ENCODE assay signal across 10 mouse cellular contexts in genomic region chr10:80400704-80401161, GRCm38 (mm10). TPM values are rescaled to one million over a fixed set of nuclear protein-coding genes. Genes with fewer than 3 reads are reported as not detected.
DNase-seq lines count a peak whose midpoint lies in the region; ATAC-seq and TF ChIP-seq lines count a peak whose summit lies in the region.
"Had no signal": no experiment of that assay in that cellular context is flagged by ENCODE, and none has a peak within 500 bp of the region (broad histone marks: within the 10 kb centered on the region; RNA-seq: fewer than 3 reads in every experiment).

No protein-coding gene starts in this region.

- no peak for TF ChIP-seq CTCF in liver, adult 2 months (IDR thresholded peaks at IDR 0.05; ENCODE audit: low read depth, low read length)

- no peak overlapping the region for H3K4me3 ChIP-seq in liver, adult 2 months (ENCODE audit: insufficient read depth, low read depth, low read length)
- H3K4me3 ChIP-seq in embryonic facial prominence, embryonic 15.5 days (replicated peaks) = no peak overlapping the region; the same call in 1 of the 2 replicates
- H3K4me3 ChIP-seq in limb, embryonic 10.5 days = peak overlapping the region; percentile 88
- H3K4me3 ChIP-seq in neural tube, embryonic 13.5 days = peak overlapping the region; percentile 76

- no peak for DNase-seq in liver, adult 2 months (ENCODE audit: extremely low read depth, low read depth, low spot score)
- DNase-seq in liver = no peak
- DNase-seq in limb, embryonic 10.5 days (ENCODE audit: low spot score) = no peak
- no peak for DNase-seq in thymus, postnatal 0 days (ENCODE audit: low spot score)
- no peak for DNase-seq in right cerebral cortex, postnatal 36 days (ENCODE audit: low spot score in 2 of 2)
- no peak for DNase-seq in cerebellum, adult 18-20 months
- DNase-seq: lung, postnatal 4 days; thymus, adult 18-20 months had no signal

- H3K9me3 ChIP-seq in embryonic facial prominence, embryonic 15.5 days (replicated peaks) = 0 out of 2 replicates have a peak, but pooled peaks cover 3% of the 10 kb centered on the region
- no peaks in the 10 kb centered on the region for H3K9me3 ChIP-seq in limb, embryonic 10.5 days (replicated peaks)
- no peaks in the 10 kb centered on the region for H3K9me3 ChIP-seq in neural tube, embryonic 13.5 days

- peak overlapping the region; percentile 83 for H3K4me2 ChIP-seq in embryonic facial prominence, embryonic 15.5 days (replicated peaks)
- H3K4me2 ChIP-seq in neural tube, embryonic 13.5 days = peak overlapping the region; percentile 96

- no peak for ATAC-seq in embryonic facial prominence, embryonic 15.5 days (ENCODE audit: insufficient number of reproducible peaks, low FRiP score, low TSS enrichment, low read depth)
- no peak for ATAC-seq in neural tube, embryonic 13.5 days (ENCODE audit: low read depth)

- peaks cover 8% of the 10 kb centered on the region for H3K79me2 ChIP-seq in liver, adult 2 months (ENCODE audit: control insufficient read depth, insufficient read depth, low read length)

- TF ChIP-seq POLR2A in liver, adult 2 months (IDR thresholded peaks at IDR 0.05; ENCODE audit: extremely low read depth, insufficient read depth, low read length) = no peak

- H3K27ac ChIP-seq in liver, adult 2 months (replicated peaks; ENCODE audit: insufficient read depth, low read depth, low read length) = no peak overlapping the region; the same call in 1 of the 2 replicates
- peak overlapping the region; percentile 90; the same call in 1 of the 2 replicates for H3K27ac ChIP-seq in embryonic facial prominence, embryonic 15.5 days (replicated peaks)
- peak overlapping the region; percentile 100 for H3K27ac ChIP-seq in limb, embryonic 10.5 days
- peak overlapping the region; percentile 87 for H3K27ac ChIP-seq in neural tube, embryonic 13.5 days (replicated peaks)

- H3K4me1 ChIP-seq in liver, adult 2 months (ENCODE audit: control insufficient read depth, insufficient read depth, low read length) = peaks cover 23% of the 10 kb centered on the region
- peaks cover 43% of the 10 kb centered on the region for H3K4me1 ChIP-seq in embryonic facial prominence, embryonic 15.5 days
- peaks cover 55% of the 10 kb centered on the region for H3K4me1 ChIP-seq in limb, embryonic 10.5 days
- H3K4me1 ChIP-seq in neural tube, embryonic 13.5 days (replicated peaks) = peaks cover 53% of the 10 kb centered on the region

- peaks cover 10% of the 10 kb centered on the region; the same call in 1 of the 2 replicates for H3K36me3 ChIP-seq in liver, adult 2 months (ENCODE audit: control insufficient read depth, insufficient read depth, low read length)
- H3K36me3 ChIP-seq in embryonic facial prominence, embryonic 15.5 days = peaks cover 50% of the 10 kb centered on the region
- peaks cover 69% of the 10 kb centered on the region for H3K36me3 ChIP-seq in limb, embryonic 10.5 days
- H3K36me3 ChIP-seq in neural tube, embryonic 13.5 days = peaks cover 40% of the 10 kb centered on the region

- H3K9ac ChIP-seq in liver, adult 2 months (ENCODE audit: low read depth, low read length) = peak overlapping the region; percentile 15; the same call in 1 of the 2 replicates
- H3K9ac ChIP-seq in embryonic facial prominence, embryonic 15.5 days = no peak overlapping the region
- peak overlapping the region; percentile 76 for H3K9ac ChIP-seq in neural tube, embryonic 13.5 days

- H3K27me3 ChIP-seq in liver, adult 2 months (ENCODE audit: control insufficient read depth, insufficient read depth, low read length) = no peaks in the 10 kb centered on the region
- H3K27me3 ChIP-seq in embryonic facial prominence, embryonic 15.5 days = no peaks in the 10 kb centered on the region
- H3K27me3 ChIP-seq in limb, embryonic 10.5 days (ENCODE audit: low read depth, poor library complexity, severe bottlenecking) = no peaks in the 10 kb centered on the region
- H3K27me3 ChIP-seq in neural tube, embryonic 13.5 days = no peaks in the 10 kb centered on the region

- WGBS in liver, adult 2 months = 46% methylated on average over 4 of the region's 4 CpGs
- 69% methylated on average over 4 of the region's 4 CpGs for WGBS in embryonic facial prominence, embryonic 15.5 days
- 87% methylated on average over 4 of the region's 4 CpGs for WGBS in limb, embryonic 10.5 days
- WGBS in neural tube, embryonic 13.5 days = 89% methylated on average over 4 of the region's 4 CpGs

RNA-seq across cellular contexts. Expression of gene Mbd3, which starts 1.4 kb away (rescaled TPM):
- 21.1 and 32.8 TPM in 2 replicates for total RNA-seq in liver, adult 2 months (2014; rRNA removed)
- polyA plus RNA-seq in liver, adult 2 months (2012; rRNA removed) = 73.5 and 76.7 TPM in 2 replicates
- 247 and 250 TPM in 2 replicates for polyA plus RNA-seq in embryonic facial prominence, embryonic 15.5 days (2015; fragmentation: Nextera tagmentation; extraction: Ambion mirVana)
- 453 and 469 TPM in 2 replicates for polyA plus RNA-seq in limb, embryonic 10.5 days (2016; fragmentation: Nextera tagmentation; extraction: Ambion mirVana)
- 238 and 241 TPM in 2 replicates for polyA plus RNA-seq in neural tube, embryonic 13.5 days (2015; fragmentation: Nextera tagmentation; extraction: Ambion mirVana)
- 151 and 166 TPM in 2 replicates for polyA plus RNA-seq in thymus, postnatal 0 days (2015; fragmentation: Nextera tagmentation; extraction: Ambion mirVana)

RNA-seq across cellular contexts. Expression of gene Uqcr11, which starts 5.9 kb away (rescaled TPM):
- 1,362 and 1,401 TPM in 2 replicates for total RNA-seq in liver, adult 2 months (2014; rRNA removed)
- 2,210 and 2,521 TPM in 2 replicates for polyA plus RNA-seq in liver, adult 2 months (2012; rRNA removed)
- 659 and 673 TPM in 2 replicates for polyA plus RNA-seq in embryonic facial prominence, embryonic 15.5 days (2015; fragmentation: Nextera tagmentation; extraction: Ambion mirVana)
- polyA plus RNA-seq in limb, embryonic 10.5 days (2016; fragmentation: Nextera tagmentation; extraction: Ambion mirVana) = 651 and 677 TPM in 2 replicates
- polyA plus RNA-seq in neural tube, embryonic 13.5 days (2015; fragmentation: Nextera tagmentation; extraction: Ambion mirVana) = 462 and 574 TPM in 2 replicates
- polyA plus RNA-seq in thymus, postnatal 0 days (2015; fragmentation: Nextera tagmentation; extraction: Ambion mirVana) = 635 and 689 TPM in 2 replicates

RNA-seq across cellular contexts. Expression of gene Mex3d, which starts 13.3 kb away (rescaled TPM):
- total RNA-seq in liver, adult 2 months (2014; rRNA removed) = 1.0 and 2.6 TPM in 2 replicates
- polyA plus RNA-seq in liver, adult 2 months (2012; rRNA removed) = 2.1 and 2.4 TPM in 2 replicates
- 7.2 and 8.4 TPM in 2 replicates for polyA plus RNA-seq in embryonic facial prominence, embryonic 15.5 days (2015; fragmentation: Nextera tagmentation; extraction: Ambion mirVana)
- polyA plus RNA-seq in limb, embryonic 10.5 days (2016; fragmentation: Nextera tagmentation; extraction: Ambion mirVana) = 7.2 and 7.5 TPM in 2 replicates
- polyA plus RNA-seq in neural tube, embryonic 13.5 days (2015; fragmentation: Nextera tagmentation; extraction: Ambion mirVana) = 15.6 and 16.7 TPM in 2 replicates
- 3.2 and 4.7 TPM in 2 replicates for polyA plus RNA-seq in thymus, postnatal 0 days (2015; fragmentation: Nextera tagmentation; extraction: Ambion mirVana)

RNA-seq across cellular contexts. Expression of gene Tcf3, which starts 32.7 kb away (rescaled TPM):
- total RNA-seq in liver, adult 2 months (2014; rRNA removed) = 6.4 and 9.9 TPM in 2 replicates
- polyA plus RNA-seq in liver, adult 2 months (2012; rRNA removed) = 19.6 and 20.2 TPM in 2 replicates
- polyA plus RNA-seq in embryonic facial prominence, embryonic 15.5 days (2015; fragmentation: Nextera tagmentation; extraction: Ambion mirVana) = 133 and 135 TPM in 2 replicates
- polyA plus RNA-seq in limb, embryonic 10.5 days (2016; fragmentation: Nextera tagmentation; extraction: Ambion mirVana) = 260 and 283 TPM in 2 replicates
- polyA plus RNA-seq in neural tube, embryonic 13.5 days (2015; fragmentation: Nextera tagmentation; extraction: Ambion mirVana) = 62.1 and 70.4 TPM in 2 replicates
- polyA plus RNA-seq in thymus, postnatal 0 days (2015; fragmentation: Nextera tagmentation; extraction: Ambion mirVana) = 89.7 and 96.8 TPM in 2 replicates

RNA-seq across cellular contexts. Expression of gene Plk5, which starts 44.5 kb away (rescaled TPM):
- 0.60 and 1.4 TPM in 2 replicates for total RNA-seq in liver, adult 2 months (2014; rRNA removed)
- polyA plus RNA-seq in liver, adult 2 months (2012; rRNA removed) = 3.5 and 6.6 TPM in 2 replicates
- polyA plus RNA-seq in embryonic facial prominence, embryonic 15.5 days (2015; fragmentation: Nextera tagmentation; extraction: Ambion mirVana) = 2.0 and 2.2 TPM in 2 replicates
- polyA plus RNA-seq in limb, embryonic 10.5 days (2016; fragmentation: Nextera tagmentation; extraction: Ambion mirVana) = 0.31 and 0.48 TPM in 2 replicates
- polyA plus RNA-seq in neural tube, embryonic 13.5 days (2015; fragmentation: Nextera tagmentation; extraction: Ambion mirVana) = 1.0 and 1.5 TPM in 2 replicates
- polyA plus RNA-seq in thymus, postnatal 0 days (2015; fragmentation: Nextera tagmentation; extraction: Ambion mirVana) = 0.17 and 0.21 TPM in 2 replicates

Comparison
In these comparisons a context has a peak if more than half of its experiments do, and no peak if none do; other contexts are left out.
1. H3K4me3 ChIP-seq: peak in limb, embryonic 10.5 days (single experiment) and neural tube, embryonic 13.5 days (single experiment); none in liver, adult 2 months (single experiment) and embryonic facial prominence, embryonic 15.5 days (single experiment).